Mouse (Mus musculus) ovary, postnatal 36 days (tissue): ENCODE measurements at regions not wholly inside any gene's neighbourhood (a gene's known extent, or its start where the extent isn't known, plus 50 kb on each side); places are given as distances from the start of the nearest gene placed in this dataset.
"Not testable (repeated sequence)": the region's sequence is repeated elsewhere in the genome, so short reads cannot be mapped to it uniquely, and the experiment has no call there.

Experiments used
- DNase-seq: peaks from one replicate; pipeline ENCODE4 v3.0.0; 2022; ENCODE audit warnings: low spot score, mixed read lengths

DNA sequence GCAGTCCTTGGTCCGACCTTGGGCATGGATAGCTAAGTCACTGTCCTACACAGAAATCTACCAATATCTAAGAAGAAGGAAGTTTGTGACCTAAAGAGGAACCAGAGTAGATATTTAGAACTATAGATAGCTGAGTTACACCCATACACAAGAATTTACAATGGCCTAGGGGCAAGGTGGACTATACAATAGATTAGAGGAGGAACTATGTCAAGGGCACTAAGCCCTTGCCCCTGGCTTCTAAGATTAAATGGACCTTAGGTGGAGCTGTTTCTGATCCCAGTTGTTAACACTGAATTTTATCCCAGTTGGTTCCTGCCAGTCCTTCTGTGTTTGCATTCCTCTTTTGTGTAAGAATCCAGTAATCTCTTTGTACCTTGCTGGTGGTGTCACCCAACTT lies 1077.7 kb downstream of the Basp1 start:
- not testable (repeated sequence) for DNase-seq

DNA sequence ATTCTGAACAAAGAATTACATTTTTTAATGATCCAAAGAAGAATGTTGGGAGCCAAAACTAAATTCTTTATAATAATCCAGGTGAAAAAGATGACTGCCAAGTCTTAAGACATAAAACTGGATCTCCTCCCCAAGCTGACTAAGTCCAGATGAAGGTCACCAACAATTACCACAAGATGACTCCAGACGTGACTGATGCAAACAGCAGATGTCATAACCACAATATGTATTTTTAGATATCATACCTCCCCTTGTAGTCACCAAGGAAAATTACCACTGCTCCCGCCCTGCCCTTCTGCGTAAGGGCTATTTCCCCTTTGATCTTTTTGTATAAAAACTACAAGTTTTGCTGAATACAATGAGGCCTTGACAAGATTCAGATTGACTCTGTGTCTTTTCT lies 1110.4 kb downstream of the Basp1 start:
- not testable (repeated sequence) for DNase-seq

DNA sequence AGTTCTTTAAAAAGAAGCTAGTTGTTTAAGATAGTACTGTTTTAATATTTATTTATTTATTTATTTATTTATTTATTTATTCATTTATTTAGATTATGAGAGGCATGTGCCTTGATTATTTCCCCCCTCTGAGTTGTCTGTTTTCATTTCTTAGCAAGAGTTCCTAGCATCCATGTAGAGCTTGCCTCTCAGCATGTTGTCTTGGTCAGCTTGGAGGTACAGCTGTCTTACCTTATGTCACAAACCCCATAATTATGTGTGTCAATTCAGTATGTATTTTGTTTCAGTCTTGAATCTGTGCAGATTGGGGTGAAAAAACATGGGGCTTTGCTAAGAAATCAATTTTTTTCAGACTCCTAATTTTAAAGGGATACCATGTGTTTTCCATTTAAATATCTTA lies 1116.3 kb downstream of the Basp1 start:
- no peak for DNase-seq

DNA sequence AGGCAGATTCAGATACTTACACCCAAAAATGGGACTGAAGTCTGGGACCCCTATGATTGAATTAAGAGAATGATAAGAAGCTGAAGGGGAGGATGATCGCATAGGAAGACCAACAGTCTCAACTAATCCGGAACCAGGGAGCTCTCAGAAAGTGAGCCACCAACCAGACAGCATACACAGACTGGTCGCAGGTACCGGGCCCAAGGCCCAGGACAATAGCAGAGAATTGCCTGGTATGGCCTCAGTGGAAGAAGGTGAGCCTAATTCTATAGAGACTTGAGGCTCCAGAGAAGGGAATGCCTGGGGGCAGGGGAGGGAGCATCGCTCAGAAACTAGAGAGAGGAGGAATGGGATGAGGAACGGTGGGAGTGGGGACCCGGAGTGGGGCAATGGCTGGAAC lies 1116.8 kb downstream of the Basp1 start:
- DNase-seq: no peak

DNA sequence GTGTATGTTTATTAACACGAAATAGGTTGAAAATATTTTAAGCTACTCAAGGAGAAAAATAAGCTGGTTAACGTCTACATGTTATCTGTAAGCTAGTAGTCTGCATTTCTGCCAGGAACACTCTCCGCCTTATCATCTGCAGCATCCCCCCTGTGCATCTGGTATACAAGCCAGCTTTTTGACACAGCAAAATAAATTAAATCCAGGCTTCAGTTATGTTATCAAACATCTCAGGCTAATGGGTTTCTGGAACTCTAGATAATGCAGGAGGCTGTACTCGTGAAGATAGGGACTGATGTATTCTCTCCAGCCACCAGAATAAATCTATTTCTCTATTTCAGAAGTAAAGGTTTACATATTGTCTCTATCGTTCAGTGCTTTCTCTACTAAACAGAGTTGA lies 1138.5 kb downstream of the Basp1 start:
- DNase-seq: no peak

DNA sequence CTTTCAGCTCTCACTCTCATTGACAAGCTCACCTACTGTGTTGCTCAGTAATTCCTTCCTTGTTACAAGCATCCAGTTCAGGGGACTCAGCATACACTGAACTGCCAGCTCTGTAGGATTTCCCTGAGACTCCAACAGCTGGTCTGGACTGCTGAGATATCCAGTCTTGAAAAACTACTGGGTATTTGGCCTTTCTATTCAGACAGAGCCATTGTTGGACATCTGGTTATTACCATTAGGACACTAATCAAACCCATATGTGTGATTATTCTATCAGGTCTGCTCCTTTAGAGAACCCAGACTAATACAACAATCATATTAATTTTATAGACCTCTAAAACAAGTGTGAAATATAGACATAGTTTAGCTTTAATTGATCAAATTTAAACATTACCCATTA lies 1146.2 kb downstream of the Basp1 start:
- DNase-seq: no peak
